Mouse (Mus musculus) fibroblast of lung, adult 2 months (primary cell): ENCODE results near the gene Mtcl1.

Experiments
- DNase-seq: peaks from one replicate; pipeline ENCODE4 v3.0.0-alpha.2; 2011; ENCODE audit warnings: low read depth

The Mtcl1 gene

DNA sequence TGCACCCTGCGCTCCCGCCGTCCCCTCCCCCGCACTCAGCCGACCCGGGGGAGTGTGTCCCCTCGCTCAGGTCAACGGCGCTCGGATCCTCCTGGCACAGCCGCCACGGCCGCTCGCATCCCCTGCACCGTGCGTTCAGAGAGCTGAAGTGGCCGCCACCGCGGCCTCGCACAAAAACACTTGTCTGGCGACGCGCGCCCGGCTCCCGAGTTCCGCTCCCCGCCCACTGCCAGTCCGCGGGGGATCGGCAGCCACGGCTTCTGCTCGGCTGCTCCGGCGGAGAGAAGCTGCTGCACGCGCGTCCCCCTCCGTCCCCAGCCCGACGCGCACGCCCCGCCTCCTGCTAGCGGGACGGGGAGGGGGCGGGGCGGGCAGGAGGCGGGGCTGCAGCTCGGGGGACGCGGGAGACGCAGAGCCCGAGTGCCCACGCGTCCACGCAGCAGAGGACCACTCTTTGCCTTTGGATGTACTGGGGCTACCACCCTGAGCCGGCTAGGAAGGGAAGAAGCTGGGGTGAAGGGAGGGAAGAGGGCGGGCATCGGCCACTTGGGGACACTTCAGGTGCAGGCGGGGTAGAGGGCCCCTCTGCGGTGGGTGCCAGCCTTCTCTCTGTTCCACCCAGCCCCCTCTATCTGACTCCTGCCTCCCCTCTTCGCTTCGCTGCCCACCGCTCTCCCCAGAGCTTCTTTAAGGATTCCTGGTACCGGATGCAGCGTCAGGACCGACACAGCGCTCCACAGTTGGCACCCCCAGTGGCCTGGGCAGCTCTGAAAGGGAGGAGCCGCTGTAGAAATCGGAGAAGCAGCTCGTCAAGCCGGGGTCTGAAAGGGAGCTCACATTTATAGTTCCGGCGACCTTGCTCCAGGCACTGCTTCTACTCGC is at the start of gene Mtcl1:
TSS of gene Mtcl1 (minus strand) at position 291 of the 882 bp plus-strand sequence.
- DNase-seq: no peak

DNA sequence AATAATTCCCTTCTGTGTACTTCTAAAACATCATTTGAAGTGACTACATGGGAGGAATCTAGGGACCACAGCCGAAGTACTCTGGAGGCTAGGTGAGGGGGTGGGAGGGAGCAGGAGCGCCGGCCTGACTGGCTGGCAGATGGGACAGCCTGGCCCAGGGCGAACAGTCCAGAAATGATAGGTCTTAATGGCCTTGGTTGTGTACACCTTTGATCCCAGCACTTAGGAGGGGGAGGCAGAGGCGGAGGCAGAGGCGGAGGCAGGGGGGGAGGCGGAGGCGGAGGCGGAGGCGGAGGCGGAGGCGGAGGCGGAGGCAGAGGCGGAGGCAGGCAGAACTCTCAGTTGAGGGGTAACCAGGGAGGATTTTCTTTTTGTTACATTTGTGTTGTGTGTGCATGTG is 49.0 kb upstream of the Mtcl1 start:
- DNase-seq: no peak

DNA sequence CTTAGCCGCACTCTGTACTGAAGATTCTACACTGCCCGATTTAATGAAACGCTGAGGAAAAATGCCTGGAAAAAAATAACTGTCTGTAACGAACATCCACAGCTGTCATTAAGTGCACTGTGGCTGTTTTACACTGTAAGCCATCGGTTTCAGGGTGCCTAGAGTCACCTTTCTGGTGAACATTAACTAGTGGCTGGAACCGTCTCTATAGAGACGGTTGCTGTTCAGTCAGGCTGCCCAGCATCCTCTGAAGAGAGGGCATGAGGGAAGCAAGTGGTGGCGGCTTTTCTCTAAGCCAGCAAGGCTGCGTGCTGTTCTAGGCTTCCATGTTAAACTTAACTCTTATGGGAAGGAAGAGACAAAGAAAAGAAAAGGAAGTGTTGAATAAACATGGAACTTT is 47.0 kb upstream of the Mtcl1 start:
- DNase-seq: no peak

DNA sequence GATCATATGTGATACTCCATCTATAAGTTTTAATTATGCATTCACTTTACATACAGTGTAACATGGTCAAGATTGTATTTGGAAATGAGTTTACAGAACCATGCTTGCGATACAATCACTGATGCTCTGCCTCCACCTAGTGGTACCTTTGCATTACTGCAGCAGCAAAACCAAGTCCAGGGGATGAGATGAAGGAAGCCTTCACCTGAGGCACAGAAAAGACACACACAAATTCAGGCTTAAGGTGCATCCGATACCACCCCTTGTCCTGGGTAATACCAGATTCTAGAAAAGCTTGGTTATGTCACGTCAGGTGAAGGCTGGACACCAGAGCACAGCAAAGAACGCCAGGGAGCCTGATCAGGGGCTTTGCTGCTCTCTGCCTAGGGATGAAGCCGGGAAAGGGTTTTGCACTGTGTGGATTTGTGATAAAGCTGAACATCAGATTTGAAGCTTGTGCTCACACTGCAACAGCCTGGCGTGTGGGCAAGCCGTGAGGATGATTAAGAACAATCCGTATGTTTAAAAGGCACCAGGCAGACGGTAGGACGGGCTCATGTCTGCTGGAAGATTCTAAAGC is 40.6 kb upstream of the Mtcl1 start:
- DNase-seq: no peak

DNA sequence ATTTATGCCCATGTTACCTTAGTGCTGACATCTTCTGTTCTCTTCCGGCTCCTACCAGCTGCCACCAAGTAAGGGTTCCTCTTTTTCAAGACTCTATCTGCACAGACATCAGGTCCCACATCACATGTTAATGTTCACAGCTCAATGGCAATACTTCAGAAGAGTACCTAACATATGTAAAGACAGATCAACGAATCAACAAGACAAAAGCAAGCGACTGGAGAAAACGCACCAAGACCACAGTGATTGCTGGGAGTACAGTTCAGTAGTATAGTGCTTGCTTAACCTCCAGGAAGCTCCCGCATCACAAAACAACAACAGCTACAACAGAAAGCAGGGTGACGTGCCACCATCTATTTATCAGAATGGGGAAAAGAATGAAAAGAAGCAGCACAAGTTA is 37.0 kb upstream of the Mtcl1 start:
- DNase-seq: no peak

DNA sequence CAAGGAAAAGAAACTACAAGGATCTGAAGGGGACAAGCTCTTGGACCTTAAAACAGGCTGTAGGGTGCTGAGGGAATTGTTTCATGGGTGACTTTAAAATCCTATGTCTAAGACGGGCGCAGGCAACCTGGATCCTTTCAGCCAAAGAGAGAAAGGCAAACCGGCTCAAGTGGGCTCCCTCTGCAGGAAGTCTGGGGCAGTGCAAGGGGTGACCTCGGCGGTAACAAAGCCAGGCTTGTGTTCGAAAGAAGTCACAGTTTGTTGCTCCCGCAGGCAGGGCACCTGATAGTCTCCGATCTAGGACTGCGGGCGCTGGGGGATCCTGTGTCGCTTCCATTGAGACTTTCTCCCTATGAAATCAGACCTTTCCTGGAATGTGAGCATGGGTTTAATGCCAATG is 36.2 kb upstream of the Mtcl1 start:
- peak; percentile 37 for DNase-seq

DNA sequence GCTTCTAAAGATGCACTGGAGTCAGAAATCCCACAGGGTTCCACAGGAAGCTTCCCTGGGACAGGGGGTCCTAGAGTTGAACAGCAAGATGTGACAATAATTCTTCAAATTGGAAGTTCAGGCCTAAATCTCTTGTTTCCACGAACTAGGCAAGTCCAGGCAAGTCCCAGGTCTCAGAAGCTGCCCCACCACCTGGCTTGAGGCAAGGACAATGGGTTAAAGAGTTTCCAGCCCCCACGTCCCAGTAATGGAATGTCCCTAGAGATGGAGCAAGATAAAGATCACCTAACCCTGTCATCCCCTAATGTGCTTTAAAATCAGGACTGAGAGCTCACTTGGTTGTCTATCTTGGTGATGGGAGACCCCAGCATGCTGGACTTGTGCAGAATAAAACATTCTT is 35.4 kb upstream of the Mtcl1 start:
- no peak for DNase-seq

DNA sequence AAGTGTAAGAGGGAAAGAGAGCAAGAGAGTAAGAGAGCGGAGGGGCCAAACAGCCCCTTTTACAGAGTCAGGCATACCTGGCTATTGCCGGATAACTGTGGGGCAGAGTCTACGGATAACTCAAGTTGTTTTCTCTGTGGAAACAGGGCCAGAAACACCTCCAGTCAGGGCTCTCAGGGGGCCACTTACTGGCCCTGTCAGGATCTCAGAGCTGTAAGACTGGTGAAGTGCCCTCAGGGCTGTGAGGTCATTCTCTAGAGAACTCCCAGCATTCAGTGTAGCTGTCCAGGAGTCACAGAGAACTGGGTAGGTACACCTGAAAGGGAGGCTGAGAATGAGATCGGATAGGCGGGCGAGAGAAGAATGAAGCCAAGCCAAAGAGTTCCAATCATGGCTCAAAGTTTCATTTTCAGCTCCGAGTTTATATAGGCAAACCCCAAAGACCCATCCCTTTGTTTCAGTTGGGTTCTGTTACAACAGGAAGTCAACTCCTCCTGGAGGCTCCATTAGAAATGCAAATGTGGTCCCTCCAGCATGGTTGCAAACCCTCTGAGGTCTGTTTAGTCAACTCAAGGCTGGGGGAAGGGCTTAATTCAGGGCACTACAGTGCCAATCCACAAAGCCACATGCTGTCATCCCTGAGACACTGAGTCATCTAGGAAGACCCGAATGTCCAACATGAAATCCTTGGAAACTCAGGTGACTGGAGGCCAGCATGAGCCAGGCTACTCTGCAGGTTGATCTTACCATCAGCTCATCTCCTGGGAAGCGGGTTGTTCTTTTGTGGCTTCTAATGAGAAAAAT is 34.3 kb upstream of the Mtcl1 start:
- no peak for DNase-seq

DNA sequence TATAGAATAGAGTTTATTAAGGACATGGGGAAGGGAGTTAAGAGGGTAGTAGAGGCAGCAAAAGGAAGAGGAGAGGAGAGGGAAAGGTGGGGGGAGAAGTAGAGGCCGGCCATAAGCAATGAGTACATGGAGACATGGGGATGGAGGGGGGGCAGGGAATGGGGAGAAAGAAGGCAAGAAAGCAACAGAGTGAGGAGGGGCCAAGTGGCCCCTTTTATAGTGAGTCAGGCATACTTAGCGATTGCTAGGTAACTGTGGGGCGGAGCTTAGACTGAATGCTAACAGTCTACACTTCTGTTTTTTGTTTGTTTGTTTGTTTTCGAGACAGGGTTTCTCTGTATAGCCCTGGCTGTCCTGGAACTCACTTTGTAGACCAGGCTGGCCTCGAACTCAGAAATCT is 31.7 kb upstream of the Mtcl1 start:
- no peak for DNase-seq

DNA sequence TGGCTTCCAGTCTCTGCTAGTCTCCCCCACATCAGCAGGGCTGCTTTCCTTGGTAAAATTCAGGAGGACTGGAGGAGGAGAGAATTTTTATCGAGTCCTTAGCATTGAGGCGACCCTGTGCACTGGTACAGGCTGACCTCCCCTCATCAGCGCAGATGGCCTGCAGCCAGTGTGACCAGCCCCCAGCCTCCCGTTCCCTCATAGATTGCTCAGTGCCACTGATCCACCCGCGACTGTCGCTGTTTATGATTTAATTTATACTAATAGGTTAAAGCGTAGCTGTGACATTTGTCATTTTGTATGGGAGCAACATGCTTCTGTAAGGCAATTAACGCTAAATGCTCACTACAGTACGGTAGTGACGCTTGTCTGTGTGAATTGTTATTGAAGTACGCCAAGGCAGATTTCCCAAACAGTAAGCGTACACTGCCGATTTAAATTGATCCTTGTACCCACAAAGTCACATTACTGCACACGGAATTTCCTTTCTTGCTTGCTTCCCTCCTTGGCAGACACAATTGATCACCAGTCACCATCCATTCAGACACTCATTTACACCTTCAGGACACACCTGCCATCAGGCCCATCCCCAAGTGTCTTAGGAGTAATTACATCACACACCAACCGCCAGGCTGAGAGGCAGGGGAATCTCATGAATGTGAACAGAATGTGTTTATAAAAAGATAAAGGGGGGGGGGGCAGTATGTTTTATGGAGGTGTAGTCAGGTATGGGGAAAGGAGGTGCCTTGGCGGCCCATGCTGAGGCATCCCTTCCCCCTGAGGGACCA is 31.1 kb upstream of the Mtcl1 start:
- DNase-seq: no peak

DNA sequence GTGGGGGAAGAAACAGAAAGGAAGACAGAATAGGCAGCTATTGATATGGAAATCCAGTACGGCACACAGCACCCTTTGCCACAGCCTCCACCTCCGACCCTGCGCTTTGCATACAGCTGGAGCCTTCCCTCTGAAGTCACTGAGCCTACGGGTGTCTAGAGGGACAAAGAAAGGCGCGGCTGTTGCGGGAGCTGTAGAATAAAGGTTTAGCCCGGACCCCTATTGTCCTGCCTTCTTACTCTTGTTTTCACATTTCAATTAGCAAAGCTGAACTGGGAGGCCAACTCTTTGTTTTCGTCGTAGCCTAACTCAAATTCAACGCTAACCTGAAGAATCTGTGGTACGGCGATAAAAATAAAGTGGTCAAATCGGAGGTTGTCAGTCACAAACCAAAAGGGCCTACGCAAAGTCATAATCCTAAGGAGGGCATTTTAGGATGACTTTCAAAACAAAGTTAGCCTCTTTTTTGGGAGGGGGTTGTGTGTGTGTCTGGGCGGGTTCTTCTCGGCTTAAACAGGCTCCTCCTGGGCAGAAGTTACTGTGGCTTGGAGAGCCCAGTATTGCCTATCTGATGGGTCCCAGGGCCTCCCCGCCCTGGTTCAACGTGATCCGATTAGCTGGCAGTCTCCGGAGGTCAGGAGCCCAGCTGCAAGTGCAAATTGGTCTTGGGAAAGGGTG is 30.4 kb upstream of the Mtcl1 start:
- DNase-seq: no peak

DNA sequence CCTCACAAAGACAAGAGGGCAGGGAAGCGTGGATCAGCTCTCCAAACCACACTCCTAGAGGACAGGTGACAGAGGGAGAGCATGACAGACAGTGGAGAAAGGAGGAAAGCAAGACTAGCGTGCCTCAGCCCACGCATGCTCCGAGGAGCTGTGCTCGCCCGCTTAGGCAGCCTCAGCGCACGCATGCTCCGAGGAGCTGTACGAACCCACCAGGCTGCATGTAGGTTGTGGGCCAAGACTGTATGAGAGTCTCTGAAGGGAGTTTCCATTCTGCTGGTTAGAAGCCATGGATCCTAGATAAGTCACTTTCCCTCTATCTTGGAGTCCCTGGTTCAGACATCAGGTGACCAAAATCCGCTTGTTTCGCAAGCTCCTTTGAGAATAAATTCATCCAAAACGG is 29.8 kb upstream of the Mtcl1 start:
- no peak for DNase-seq

DNA sequence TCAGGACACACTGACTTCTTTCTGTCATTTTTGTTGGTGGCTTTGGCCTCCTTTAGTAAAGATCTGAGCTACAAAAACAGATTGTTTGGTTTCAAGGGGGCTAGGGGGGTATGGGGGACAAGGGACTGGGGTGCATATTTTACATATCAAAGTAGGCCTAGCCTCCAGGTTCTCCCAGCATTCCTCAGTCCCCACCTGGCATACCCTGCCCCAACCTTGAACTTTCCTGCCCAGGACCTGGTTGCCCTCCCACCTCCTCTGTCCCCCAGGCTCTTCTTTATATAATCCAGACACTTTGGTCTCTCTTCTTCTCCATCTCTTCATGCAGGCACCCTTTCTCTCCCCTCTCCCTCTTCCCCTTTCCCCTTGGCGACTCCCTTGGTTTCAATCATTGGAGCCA is 23.7 kb upstream of the Mtcl1 start:
- DNase-seq: no peak

DNA sequence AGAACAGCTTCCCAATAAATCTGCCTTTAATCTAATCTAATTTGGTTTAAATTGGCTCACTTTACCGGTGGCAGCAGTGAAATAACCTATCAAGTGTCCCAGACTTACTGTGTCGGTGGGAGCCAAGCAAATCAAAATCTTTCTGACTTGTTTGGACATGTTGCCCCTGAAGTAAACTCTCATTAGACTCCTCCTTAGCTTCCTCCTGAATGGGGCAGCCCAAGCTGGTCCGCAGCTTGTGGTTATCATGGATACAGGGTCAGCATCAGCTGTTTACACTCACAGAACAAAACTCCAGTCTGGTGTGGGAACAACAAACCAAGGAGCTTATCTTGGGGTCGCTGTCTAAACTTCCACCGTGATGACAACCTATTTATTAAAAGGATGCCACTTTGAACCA is 22.2 kb upstream of the Mtcl1 start:
- no peak for DNase-seq

DNA sequence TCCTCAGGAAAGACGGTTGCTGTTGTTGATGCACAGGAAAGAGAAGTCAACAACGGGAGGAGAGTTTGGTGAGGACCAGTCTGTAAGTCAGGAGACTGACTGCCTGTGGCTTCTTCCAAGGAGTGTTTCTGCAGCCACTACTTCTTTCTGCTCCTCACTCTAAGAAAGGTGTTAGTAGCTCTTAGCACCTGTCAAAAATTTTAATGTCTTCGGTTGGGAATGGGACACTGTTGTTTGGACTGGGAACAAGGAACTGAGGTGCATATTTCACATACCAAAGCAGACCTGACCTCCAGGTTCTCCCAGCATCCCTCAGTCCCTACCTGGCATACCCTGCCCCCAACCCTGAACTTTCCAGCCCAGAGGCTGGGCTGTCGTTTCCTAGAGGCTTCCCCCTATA is 21.7 kb upstream of the Mtcl1 start:
- DNase-seq: no peak

DNA sequence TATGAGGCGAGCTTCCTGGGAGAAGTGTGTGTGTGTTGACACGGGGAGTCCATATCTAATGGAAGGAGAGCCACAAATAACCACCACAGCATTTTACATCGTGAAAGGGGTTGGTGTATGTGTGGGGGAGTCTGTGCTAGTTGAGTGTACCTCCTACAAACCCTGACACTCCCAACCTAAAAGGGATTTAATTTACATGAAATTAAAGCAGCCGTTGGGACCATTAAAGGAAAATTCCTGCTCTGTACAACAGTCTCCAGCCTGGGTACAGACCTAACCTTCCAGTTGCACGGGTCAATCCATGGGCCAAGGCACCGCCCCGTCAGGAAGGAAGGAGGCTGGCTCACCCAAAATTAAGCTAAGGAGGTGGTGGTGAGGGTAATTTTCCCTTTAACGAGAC is 20.5 kb upstream of the Mtcl1 start:
- DNase-seq: no peak

DNA sequence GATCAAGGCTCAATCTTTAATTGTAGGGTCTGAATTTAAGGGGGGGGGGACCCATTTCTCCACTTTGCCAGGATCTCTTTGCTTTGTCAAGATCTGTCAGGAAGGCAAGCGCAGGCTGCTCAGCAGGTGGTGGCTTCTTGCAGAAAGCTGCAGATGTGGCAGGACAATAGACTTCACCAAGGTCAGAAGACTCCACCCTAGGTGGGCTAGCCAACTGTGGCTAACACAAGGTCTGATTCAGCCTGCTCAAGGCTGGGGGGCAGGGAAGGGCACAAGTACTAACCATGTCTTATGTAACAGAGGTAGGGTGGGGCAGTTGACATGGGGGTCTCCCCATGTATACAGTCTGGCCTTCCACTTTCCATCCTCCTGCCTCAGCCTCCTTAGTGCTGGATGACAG is 7.7 kb upstream of the Mtcl1 start:
- no peak for DNase-seq

DNA sequence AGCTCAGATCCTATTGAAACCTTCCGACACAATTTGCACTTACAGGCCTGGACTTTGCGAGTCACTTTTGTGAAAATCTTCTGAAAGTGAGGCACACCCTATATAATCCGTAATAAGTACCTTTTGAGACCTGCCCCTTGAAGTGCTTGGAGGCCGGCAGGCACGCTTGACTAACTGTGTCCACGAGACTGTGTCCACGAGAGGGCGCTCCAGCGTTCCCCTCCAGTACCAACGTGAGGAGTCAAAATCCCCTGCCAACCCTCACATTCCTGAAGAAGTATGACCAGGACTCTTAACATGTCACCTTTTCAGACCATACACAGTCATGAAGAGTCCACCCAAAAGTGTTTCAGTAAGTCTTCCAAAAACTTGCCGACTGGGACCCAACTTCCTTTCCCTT is 1.6 kb upstream of the Mtcl1 start:
- peak; percentile 46 for DNase-seq

DNA sequence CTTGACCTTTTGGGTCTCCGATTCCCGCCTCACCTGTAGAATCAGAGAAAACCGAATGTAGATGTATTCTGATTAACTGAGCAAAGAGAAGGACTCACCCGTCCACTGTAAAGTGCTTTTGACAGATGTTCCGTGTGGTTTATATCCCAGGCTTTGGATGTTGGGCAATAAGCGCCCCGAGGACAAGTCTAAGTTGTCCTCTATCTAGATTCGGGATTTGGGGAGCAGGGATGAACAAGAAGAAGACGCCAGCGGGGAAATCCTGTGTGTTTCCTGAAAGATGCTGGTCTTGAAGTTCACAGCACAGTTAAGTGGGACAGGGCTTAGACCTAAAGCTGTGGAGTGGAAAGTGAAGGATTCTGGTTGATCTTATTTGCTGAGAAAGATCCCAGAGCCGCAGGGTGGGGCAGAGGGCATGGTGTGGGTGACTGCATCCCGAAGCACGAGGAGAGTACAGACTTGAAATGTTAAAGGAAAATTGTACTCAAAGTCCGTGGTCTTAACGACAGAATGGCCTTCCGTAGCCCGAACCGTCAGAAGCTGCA is 1.0 kb upstream of the Mtcl1 start:
- no peak for DNase-seq

DNA sequence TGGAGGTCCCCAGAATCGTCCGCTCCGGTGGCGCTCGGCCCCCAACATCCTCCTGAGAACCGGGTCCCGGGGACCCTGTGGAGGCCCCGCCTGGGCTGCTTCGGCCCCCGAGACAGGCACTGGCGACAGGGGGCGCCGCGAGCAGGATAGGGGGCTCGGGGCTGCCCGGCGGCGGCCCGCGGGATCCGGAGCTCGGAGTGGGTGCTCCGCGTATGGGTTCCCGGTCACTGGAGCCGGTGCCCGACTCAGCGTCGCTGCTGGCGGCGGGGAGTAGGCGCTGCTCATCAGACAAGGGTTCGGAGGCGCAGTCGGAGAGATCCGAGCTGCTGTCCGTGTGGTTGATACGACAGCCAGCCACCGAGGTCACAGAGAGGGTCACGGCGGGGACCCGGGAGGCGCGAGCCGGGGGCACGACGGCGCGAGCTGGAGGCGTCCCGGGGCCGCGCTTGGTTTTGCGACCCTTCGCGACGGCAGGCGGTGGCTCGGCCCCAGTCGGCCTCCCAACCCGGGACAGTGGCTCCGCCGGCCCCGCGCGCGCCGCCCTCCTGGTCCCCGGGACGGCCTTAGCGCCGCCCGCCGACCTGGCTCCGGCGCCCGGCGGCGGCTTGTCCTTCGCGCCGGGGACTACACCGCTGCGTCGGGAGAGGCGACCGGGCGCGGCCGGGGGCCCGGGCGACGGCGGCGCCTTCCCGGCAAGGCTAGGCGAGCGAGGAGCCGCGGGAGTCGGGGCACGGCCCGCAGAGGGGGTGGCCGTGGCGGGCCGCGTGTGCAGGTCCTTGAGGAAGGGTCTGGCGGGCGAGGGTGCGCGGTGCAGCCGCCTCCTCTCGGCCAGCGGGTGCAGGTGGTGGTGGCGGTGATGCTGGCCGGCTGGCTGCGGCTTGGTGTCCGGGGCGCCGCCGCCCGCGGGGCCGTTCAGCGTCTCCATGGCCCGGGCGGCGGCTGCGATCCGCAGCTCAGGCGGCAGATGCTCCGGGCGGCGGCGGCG is 837 bp downstream of the Mtcl1 start:
- DNase-seq: no peak
